Mouse (Mus musculus) ZHBTc4 (cell line): Measurements from ENCODE around the gene Tceal3.
"Not testable (repeated sequence)": the region's sequence is repeated elsewhere in the genome, so short reads cannot be mapped to it uniquely, and the experiment has no call there.

Experiments used
- DNase-seq: peaks from one replicate; pipeline ENCODE4 v3.0.0-alpha.2; 2011; ENCODE audit warnings: low read depth, low spot score

Tceal3 gene

GRCm38 (mm10) chrX:136590199-136590896 lies at the start of gene Tceal3:
Tceal3 (plus strand) TSS chrX:136590842.
- peak; percentile 43 for DNase-seq

- not testable (repeated sequence) for DNase-seq
These were observed 46.7 kb upstream of the Tceal3 start, which contains the start of gene Kir3dl2 for GRCm38 (mm10) chrX:136543956-136544355. Kir3dl2 (minus strand) TSS chrX:136544056.

- DNase-seq: not testable (repeated sequence)
These were observed 21.5 kb upstream of the Tceal3 start for GRCm38 (mm10) chrX:136569094-136569493.

- no peak for DNase-seq
These were observed 6.0 kb upstream of the Tceal3 start for GRCm38 (mm10) chrX:136584617-136585016.

GRCm38 (mm10) chrX:136590897-136591257 lies 235 bp downstream of the Tceal3 start:
- DNase-seq: no peak

- DNase-seq: peak; percentile 25
These were observed 8.8 kb downstream of the Tceal3 start for GRCm38 (mm10) chrX:136599416-136599815.

GRCm38 (mm10) chrX:136606951-136607350 lies 16.3 kb downstream of the Tceal3 start:
- no peak for DNase-seq

GRCm38 (mm10) chrX:136607395-136607794 lies 16.8 kb downstream of the Tceal3 start:
- peak; percentile 1 for DNase-seq

GRCm38 (mm10) chrX:136611346-136611745 lies 20.7 kb downstream of the Tceal3 start:
- DNase-seq: no peak

- DNase-seq: not testable (repeated sequence)
These were observed 25.2 kb downstream of the Tceal3 start for GRCm38 (mm10) chrX:136615889-136616288.

- DNase-seq: peak; percentile 20
These were observed 34.4 kb downstream of the Tceal3 start for GRCm38 (mm10) chrX:136624905-136625569.

GRCm38 (mm10) chrX:136625959-136626358 lies 35.3 kb downstream of the Tceal3 start:
- DNase-seq: no peak

GRCm38 (mm10) chrX:136635116-136635515 lies 44.5 kb downstream of the Tceal3 start:
- no peak for DNase-seq

GRCm38 (mm10) chrX:136639754-136640153 lies 49.1 kb downstream of the Tceal3 start:
- DNase-seq: peak; percentile 11

- DNase-seq: not testable (repeated sequence)
These were observed 55.2 kb downstream of the Tceal3 start for GRCm38 (mm10) chrX:136645857-136646256.

GRCm38 (mm10) chrX:136666281-136666706 lies 75.7 kb downstream of the Tceal3 start:
- DNase-seq: peak; percentile 7

GRCm38 (mm10) chrX:136666762-136667464 lies 76.3 kb downstream of the Tceal3 start:
- peak; percentile 14 for DNase-seq

- no peak for DNase-seq
These were observed 78.2 kb downstream of the Tceal3 start for GRCm38 (mm10) chrX:136668794-136669193.

- no peak for DNase-seq
These were observed 90.3 kb downstream of the Tceal3 start for GRCm38 (mm10) chrX:136680989-136681388.

- DNase-seq: not testable (repeated sequence)
These were observed 101.1 kb downstream of the Tceal3 start for GRCm38 (mm10) chrX:136691606-136692293.

- no peak for DNase-seq
These were observed 101.6 kb downstream of the Tceal3 start for GRCm38 (mm10) chrX:136692294-136692675.

GRCm38 (mm10) chrX:136693196-136693595 lies 102.6 kb downstream of the Tceal3 start:
- no peak for DNase-seq
